Mouse (Mus musculus): Measurements from ENCODE around the gene Klk6.

- no peak for TF ChIP-seq CTCF (IDR thresholded peaks at IDR 0.05; ENCODE audit: extremely low read depth, insufficient read depth, insufficient read length, insufficient replicate concordance)
- no peak for TF ChIP-seq POLR2A (IDR thresholded peaks at IDR 0.05; ENCODE audit: low read depth, low read length)
Measured at GRCm38 (mm10) chr7:43797333-43797769, 26.9 kb upstream of the Klk6 start, which contains the start of gene Klk8.

Data from spleen, adult 2 months (tissue).